Mouse (Mus musculus): Measurements from ENCODE around the gene Vps8. TPM values are rescaled to one million over a fixed set of nuclear protein-coding genes. Genes with fewer than 3 reads are reported as not detected.

Vps8 gene
- 29.2 and 33.3 TPM in 2 replicates for polyA plus RNA-seq (2012; rRNA removed)

DNA sequence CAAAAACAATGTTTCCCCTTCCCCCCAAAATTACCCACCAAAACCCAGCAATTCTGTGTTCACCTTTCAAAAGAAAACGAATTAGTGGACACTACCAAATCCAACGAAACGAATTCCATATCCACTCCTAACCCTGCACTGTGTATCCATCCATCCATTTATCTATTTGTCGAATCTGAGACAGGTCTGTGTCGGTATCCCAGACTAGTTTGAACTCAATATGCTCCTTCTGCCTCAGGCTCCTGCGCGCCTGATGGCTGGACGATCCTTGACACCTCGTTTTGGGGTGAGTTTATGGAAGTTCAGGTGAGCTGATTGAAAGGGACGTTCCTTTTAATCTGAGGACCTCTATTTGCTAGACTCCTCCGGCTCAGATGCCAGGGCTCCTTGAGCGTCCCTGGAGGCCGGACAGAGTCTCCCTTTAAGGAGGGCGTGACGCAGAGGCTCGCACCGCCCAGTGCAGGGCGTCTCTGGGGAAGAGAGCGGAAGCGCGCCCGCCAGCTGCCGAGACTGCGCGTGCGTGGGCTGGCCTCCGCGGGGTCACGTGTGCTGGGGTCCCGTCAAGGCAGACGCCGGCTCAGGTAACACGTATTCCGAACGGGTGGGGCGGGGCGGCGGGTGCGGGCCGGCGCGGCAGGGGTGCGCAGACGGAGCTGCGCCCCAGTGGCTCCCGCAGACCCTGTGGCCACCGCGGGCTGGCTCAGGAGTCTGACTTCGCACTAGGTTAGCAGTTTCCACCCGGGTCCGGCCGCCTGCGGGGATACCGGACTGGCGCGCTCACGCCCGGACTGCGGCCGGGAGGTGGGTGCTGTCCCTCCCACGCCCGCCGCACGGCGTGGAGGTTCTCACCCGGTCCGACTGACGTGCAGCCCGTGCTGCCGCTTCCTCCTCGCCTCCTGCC, at the start of gene Vps8:
TSS of gene Vps8 (plus strand) at position 474 of the 901 bp plus-strand sequence.
- peak; percentile 73 to 92 for DNase-seq (ENCODE audit: extremely low spot score in 1 of 2, low spot score in 1 of 2)

- DNase-seq (ENCODE audit: extremely low spot score in 1 of 2, low spot score in 1 of 2): peak; percentile 45 to 59
Measured at GRCm38 (mm10) chr16:21373316-21373960, 49.5 kb upstream of the Vps8 start.

GRCm38 (mm10) chr16:21374067-21374466, 48.9 kb upstream of the Vps8 start:
- peak in 1 of 2 experiments; percentile 64 for DNase-seq (ENCODE audit: extremely low spot score in 1 of 2, low spot score in 1 of 2)

GRCm38 (mm10) chr16:21375147-21375546, 47.8 kb upstream of the Vps8 start:
- no peak for DNase-seq (ENCODE audit: extremely low spot score in 1 of 2, low spot score in 1 of 2)

GRCm38 (mm10) chr16:21376316-21376715, 46.6 kb upstream of the Vps8 start:
- DNase-seq (ENCODE audit: extremely low spot score in 1 of 2, low spot score in 1 of 2): no peak

- DNase-seq (ENCODE audit: extremely low spot score in 1 of 2, low spot score in 1 of 2): no peak
Measured at GRCm38 (mm10) chr16:21376949-21377604, 45.8 kb upstream of the Vps8 start.

GRCm38 (mm10) chr16:21377605-21377968, 45.3 kb upstream of the Vps8 start:
- DNase-seq (ENCODE audit: extremely low spot score in 1 of 2, low spot score in 1 of 2): no peak

DNA sequence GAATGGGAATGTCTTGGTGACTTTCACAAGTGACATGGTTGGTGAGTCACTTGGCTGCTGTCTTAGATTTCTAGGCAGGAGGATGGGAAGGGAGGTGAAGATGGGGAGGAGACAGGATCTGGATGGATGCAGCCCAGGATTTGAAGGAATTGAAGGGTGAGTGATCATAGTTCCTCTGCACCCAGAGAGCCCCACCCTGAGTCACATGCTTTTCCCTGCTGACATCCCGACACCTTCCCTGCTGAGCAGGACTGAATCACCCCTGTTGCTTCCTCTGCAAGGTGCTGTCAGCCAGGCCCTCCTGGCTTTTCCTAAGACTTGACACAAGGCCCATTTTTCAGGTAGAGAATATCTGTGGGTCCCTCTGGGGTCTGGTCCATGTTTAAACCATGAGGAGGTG, 41.4 kb upstream of the Vps8 start:
- DNase-seq (ENCODE audit: extremely low spot score in 1 of 2, low spot score in 1 of 2): no peak

GRCm38 (mm10) chr16:21382152-21382911, 40.6 kb upstream of the Vps8 start:
- DNase-seq (ENCODE audit: extremely low spot score in 1 of 2, low spot score in 1 of 2): no peak

- DNase-seq (ENCODE audit: extremely low spot score in 1 of 2, low spot score in 1 of 2): no peak
Measured at GRCm38 (mm10) chr16:21385926-21386881, 36.7 kb upstream of the Vps8 start.

DNA sequence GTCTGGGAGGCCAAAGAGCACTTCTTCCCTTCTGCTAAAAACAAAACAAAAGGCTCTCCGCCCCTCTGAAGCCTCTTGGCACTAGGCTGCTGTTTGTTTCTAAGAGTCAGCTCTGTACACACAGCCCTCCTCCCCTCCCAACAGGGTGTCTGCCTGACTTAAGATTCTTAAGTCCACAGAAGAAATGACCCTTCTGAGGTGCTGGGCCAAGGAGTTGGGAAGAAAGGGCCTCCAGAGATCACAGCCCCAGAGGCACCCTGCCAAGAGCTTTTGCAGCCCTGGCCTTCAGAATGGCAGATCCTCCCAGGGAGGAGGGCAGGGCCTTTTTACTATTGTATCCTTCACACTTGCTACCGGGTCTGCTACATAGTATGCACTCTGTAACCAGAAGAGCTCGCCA, 33.6 kb upstream of the Vps8 start:
- no peak for DNase-seq (ENCODE audit: extremely low spot score in 1 of 2, low spot score in 1 of 2)

DNA sequence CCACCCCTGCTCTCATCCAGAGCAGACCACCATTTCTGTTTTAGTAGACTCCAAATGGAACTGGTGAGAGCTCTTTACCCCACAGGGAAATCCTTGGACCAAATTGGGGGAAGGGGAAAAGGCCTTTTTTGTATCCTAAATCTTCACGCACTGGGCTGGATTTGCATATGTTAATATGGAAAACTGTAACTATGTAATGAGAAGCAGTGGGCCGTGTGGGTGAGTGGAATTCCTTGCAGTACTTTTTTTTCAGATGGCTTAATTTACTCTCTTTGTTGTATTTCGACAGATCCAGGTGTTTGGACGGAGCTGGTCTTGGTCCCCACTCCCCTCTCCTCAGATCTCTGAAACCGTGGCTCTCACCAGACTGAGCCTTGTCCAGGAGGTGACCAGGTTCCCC, 32.2 kb upstream of the Vps8 start:
- DNase-seq (ENCODE audit: extremely low spot score in 1 of 2, low spot score in 1 of 2): no peak

DNA sequence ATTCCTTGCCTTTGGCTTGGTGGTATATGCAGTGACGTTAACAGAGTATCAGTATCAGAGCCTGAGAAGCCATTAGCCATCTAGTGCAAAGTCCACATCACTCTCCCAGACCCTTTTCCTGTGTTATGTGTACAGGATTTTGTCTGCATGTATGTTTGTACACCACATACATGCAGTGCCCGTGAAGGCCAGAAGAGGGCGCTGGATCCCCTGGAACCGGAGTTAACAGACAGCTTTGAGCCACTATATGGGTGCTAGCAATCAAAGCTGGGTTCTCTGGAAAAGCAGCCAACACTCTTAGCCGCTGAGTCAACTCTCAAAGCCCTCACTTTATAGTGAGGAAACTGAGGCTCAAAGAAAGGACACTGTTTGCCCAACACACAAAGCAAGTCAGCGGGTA, 30.8 kb upstream of the Vps8 start:
- DNase-seq (ENCODE audit: extremely low spot score in 1 of 2, low spot score in 1 of 2): no peak

- peak; percentile 73 to 94 for DNase-seq (ENCODE audit: extremely low spot score in 1 of 2, low spot score in 1 of 2)
Measured at GRCm38 (mm10) chr16:21392517-21393112, 30.3 kb upstream of the Vps8 start.

DNA sequence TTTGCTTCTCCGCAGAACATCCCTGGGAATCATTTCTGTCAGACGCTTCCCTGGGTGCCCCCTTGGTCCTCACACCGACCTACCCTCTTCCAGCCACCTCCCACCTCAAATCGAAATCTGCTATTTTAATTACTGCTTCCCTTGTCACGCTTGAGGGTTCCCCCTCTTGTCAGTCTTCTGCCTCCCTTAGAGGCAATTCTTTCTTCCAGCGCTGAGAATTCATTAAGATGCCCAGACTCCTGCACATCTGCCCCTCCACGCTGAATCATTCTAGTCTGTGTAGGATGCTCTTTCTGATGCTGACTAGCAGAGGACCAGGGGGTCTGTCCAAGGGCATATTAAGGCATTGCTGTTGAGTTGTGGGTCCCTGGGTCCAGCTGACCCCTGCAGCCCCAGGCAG, 27.4 kb upstream of the Vps8 start:
- peak in 1 of 2 experiments; percentile 39 for DNase-seq (ENCODE audit: extremely low spot score in 1 of 2, low spot score in 1 of 2)

DNA sequence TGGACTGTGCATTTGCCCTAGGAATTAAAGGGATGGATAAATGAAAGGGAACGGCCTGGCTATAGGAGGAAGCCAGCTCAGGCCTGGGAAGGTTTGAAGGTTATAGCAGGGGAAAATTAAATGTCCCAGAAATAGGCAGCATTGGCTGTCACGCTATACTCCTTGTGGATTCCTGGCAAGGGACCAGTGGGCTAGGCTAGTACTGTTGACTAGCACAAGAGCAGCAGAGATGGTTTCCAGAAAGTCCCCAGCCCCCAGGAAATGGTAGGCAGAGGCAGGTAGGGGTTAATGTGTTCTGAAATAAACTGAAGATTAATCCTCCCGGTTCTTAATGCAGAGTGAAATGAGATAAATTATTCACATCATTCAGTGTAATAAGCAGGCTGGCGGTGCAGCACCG, 25.2 kb upstream of the Vps8 start:
- DNase-seq (ENCODE audit: extremely low spot score in 1 of 2, low spot score in 1 of 2): no peak

GRCm38 (mm10) chr16:21398345-21399051, 24.4 kb upstream of the Vps8 start:
- no peak for DNase-seq (ENCODE audit: extremely low spot score in 1 of 2, low spot score in 1 of 2)

- no peak for DNase-seq (ENCODE audit: extremely low spot score in 1 of 2, low spot score in 1 of 2)
Measured at GRCm38 (mm10) chr16:21399942-21400341, 23.0 kb upstream of the Vps8 start.
